Mouse (Mus musculus) bone marrow, adult 2 months (tissue): ENCODE measurements around the gene Mrpl34.

Experiments used
- CTCF ChIP-seq: fragments of 200-500 bp; IDR thresholded peaks from 2 replicates; pipeline ENCODE4 v1.5.1; 2011; ENCODE audit warnings: low read length, control low read depth; ENCODE audit not compliant: control insufficient read depth, insufficient read depth
- POLR2A ChIP-seq: fragments of 200-500 bp; IDR thresholded peaks from 2 replicates; pipeline ENCODE4 v1.6.1; 2011; ENCODE audit warnings: low read depth, mild to moderate bottlenecking, control low read depth, low read length, borderline replicate concordance; ENCODE audit not compliant: control insufficient read depth

DNA sequence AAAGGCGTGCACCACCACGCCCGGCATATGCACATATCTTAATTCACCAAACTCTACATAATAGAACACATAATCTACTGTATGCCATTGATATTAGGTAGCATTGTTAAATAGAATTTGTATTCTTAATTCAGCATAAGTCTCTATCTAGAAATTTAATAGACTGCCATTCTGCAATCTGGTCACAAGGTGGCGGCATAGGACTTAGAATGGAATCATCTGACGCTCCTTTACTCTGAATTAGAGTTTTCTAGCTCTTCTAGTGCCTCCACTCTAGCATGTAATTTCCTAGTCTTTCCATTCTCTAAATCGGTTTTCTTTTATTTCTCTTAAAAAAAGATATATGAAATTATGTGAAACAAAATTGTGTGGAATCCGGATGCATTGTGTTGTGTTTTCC, 23.4 kb upstream of the Mrpl34 start:
- no peak for TF ChIP-seq POLR2A
- peak; percentile 14; the same call in 1 of the 2 replicates for TF ChIP-seq CTCF
